Mouse (Mus musculus) intestine, embryonic 15.5 days (tissue): ENCODE results near the gene Nav2. TPM values are rescaled to one million over a fixed set of nuclear protein-coding genes. Genes with fewer than 3 reads are reported as not detected.

Source experiments
- ATAC-seq: fragments of 200-750 bp; cut with Nextera tagmentation; 2 replicates; pipeline ENCODE4 v1.8.0; 2017; ENCODE audit warnings: moderate TSS enrichment, moderate library complexity
- H3K27ac ChIP-seq: fragments of 300-500 bp; sonication (generic); 2 replicates; pipeline ENCODE4 v1.5.1; 2015; ENCODE audit warnings: mild to moderate bottlenecking, inconsistent platforms
- H3K27me3 ChIP-seq: fragments of 300-500 bp; sonication (generic); replicated peaks from 2 replicates; pipeline ENCODE4 v1.6.1; 2015; ENCODE audit warnings: inconsistent platforms
- H3K36me3 ChIP-seq: fragments of 300-500 bp; sonication (generic); 2 replicates; pipeline ENCODE4 v1.6.1; 2015; ENCODE audit warnings: inconsistent platforms
- H3K4me1 ChIP-seq: fragments of 300-500 bp; sonication (generic); replicated peaks from 2 replicates; pipeline ENCODE4 v1.6.1; 2015; ENCODE audit warnings: inconsistent platforms
- H3K4me2 ChIP-seq: fragments of 300-500 bp; sonication (generic); replicated peaks from 2 replicates; pipeline ENCODE4 v1.6.1; 2015; ENCODE audit warnings: mild to moderate bottlenecking, inconsistent platforms
- H3K4me3 ChIP-seq: fragments of 300-500 bp; sonication (generic); replicated peaks from 2 replicates; pipeline ENCODE4 v1.5.1; 2015; ENCODE audit warnings: inconsistent platforms
- H3K9ac ChIP-seq: fragments of 300-500 bp; sonication (generic); 2 replicates; pipeline ENCODE4 v1.6.1; 2015; ENCODE audit warnings: inconsistent platforms
- H3K9me3 ChIP-seq: fragments of 300-500 bp; sonication (generic); 2 replicates; pipeline ENCODE4 v1.6.1; 2016; ENCODE audit warnings: inconsistent platforms
- WGBS: fragments of 180-500 bp; shearing (Covaris S2); methylation state at CpG from one replicate; pipeline ENCODE4 v1.1.7; 2015; 5-methylcytosine and 5-hydroxymethylcytosine counted together
- polyA plus RNA-seq: library from polyadenylated mRNA; unstranded; fragments of >200 nt; fragmentation: Nextera tagmentation; extraction: Ambion mirVana; gene quantifications from 2 replicates; pipeline ENCODE4 v1.2.1, GENCODE M21; 2015

Gene Nav2
- polyA plus RNA-seq, 1 experiment from 2014 or later, result 17.7 TPM

- ATAC-seq, result no peak
- no peak overlapping the region for H3K4me3 ChIP-seq
- 2% methylated on average over 35 of the region's 35 CpGs for WGBS
- H3K4me1 ChIP-seq, result peaks cover 14% of the 10 kb centered on the region
- H3K4me2 ChIP-seq, result no peak overlapping the region
- H3K27ac ChIP-seq, result no peak overlapping the region
- no peaks in the 10 kb centered on the region for H3K9me3 ChIP-seq
- no peaks in the 10 kb centered on the region for H3K36me3 ChIP-seq
- H3K9ac ChIP-seq, result no peak overlapping the region
- peaks cover 84% of the 10 kb centered on the region for H3K27me3 ChIP-seq
These were observed 726.6 kb downstream of the Nav2 start for GRCm38 (mm10) chr7:49635074-49635621.

- 2% methylated on average over 22 of the region's 22 CpGs for WGBS
- H3K27me3 ChIP-seq, result peaks cover 85% of the 10 kb centered on the region
- H3K4me3 ChIP-seq, result no peak overlapping the region
- H3K27ac ChIP-seq, result no peak overlapping the region
- ATAC-seq, result no peak
- H3K4me2 ChIP-seq, result no peak overlapping the region
- no peaks in the 10 kb centered on the region for H3K36me3 ChIP-seq
- H3K4me1 ChIP-seq, result peaks cover 14% of the 10 kb centered on the region
- H3K9ac ChIP-seq, result no peak overlapping the region
- H3K9me3 ChIP-seq, result no peaks in the 10 kb centered on the region
These were observed 727.5 kb downstream of the Nav2 start for GRCm38 (mm10) chr7:49635971-49636370.

GRCm38 (mm10) chr7:49636491-49637115, 728.1 kb downstream of the Nav2 start, which contains the start of gene Dbx1:
Gene Dbx1 (minus strand): TSS chr7:49636849.
- H3K4me3 ChIP-seq, result no peak within 1 kb of the TSS
- no peak within 1 kb of the TSS for H3K4me2 ChIP-seq
- H3K4me1 ChIP-seq, result peaks cover 14% of the 10 kb centered on the region
- no peak within 1 kb of the TSS for H3K9ac ChIP-seq
- no peak for ATAC-seq
- H3K9me3 ChIP-seq, result no peaks in the 10 kb centered on the region
- H3K27ac ChIP-seq, result no peak within 1 kb of the TSS
- 1% methylated on average over 33 of the region's 33 CpGs for WGBS
- H3K36me3 ChIP-seq, result no peaks in the 10 kb centered on the region
- peaks cover 82% of the 10 kb centered on the region for H3K27me3 ChIP-seq

GRCm38 (mm10) chr7:49637281-49637680, 728.8 kb downstream of the Nav2 start:
- no peak for ATAC-seq
- no peak overlapping the region for H3K4me3 ChIP-seq

GRCm38 (mm10) chr7:49637851-49638663, 729.5 kb downstream of the Nav2 start:
- peaks cover 69% of the 10 kb centered on the region for H3K27me3 ChIP-seq
- peaks cover 14% of the 10 kb centered on the region for H3K4me1 ChIP-seq
- no peaks in the 10 kb centered on the region for H3K9me3 ChIP-seq
- no peak for ATAC-seq
- H3K9ac ChIP-seq, result no peak overlapping the region
- no peaks in the 10 kb centered on the region for H3K36me3 ChIP-seq
- WGBS, result 1% methylated on average over 21 of the region's 21 CpGs
- no peak overlapping the region for H3K27ac ChIP-seq
- H3K4me3 ChIP-seq, result no peak overlapping the region
- no peak overlapping the region for H3K4me2 ChIP-seq

More at GRCm38 (mm10) chr7:49637281-49637680, 728.8 kb downstream of the Nav2 start:
- Histone ChIP-seq H3K27me3 (peaks cover 75% of the 10 kb centered on the region), H3K27ac (no peak overlapping the region), H3K9me3 (no peaks in the 10 kb centered on the region), H3K4me1 (peaks cover 14% of the 10 kb centered on the region), H3K4me2 (no peak overlapping the region), H3K9ac (no peak overlapping the region), H3K36me3 (no peaks in the 10 kb centered on the region)
- 2% methylated on average over 9 of the region's 9 CpGs for WGBS

GRCm38 (mm10) chr7:49638941-49639776, 730.6 kb downstream of the Nav2 start:
- peak overlapping the region; percentile 34 for H3K4me2 ChIP-seq
- H3K27ac ChIP-seq, result no peak overlapping the region
- H3K9me3 ChIP-seq, result no peaks in the 10 kb centered on the region
- peak overlapping the region; percentile 5; the same call in 1 of the 2 replicates for H3K4me3 ChIP-seq
- 3% methylated on average over 35 of the region's 35 CpGs for WGBS
- no peak overlapping the region for H3K9ac ChIP-seq
- H3K27me3 ChIP-seq, result peaks cover 60% of the 10 kb centered on the region
- peaks cover 5% of the 10 kb centered on the region; the same call in 1 of the 2 replicates for H3K4me1 ChIP-seq
- ATAC-seq, result no peak
- H3K36me3 ChIP-seq, result no peaks in the 10 kb centered on the region

GRCm38 (mm10) chr7:49639864-49640708, 731.6 kb downstream of the Nav2 start:
- H3K4me2 ChIP-seq, result no peak overlapping the region
- 0 out of 2 replicates have a peak, but pooled peaks cover 3% of the 10 kb centered on the region for H3K4me1 ChIP-seq
- no peaks in the 10 kb centered on the region for H3K9me3 ChIP-seq
- no peak overlapping the region for H3K4me3 ChIP-seq
- no peaks in the 10 kb centered on the region for H3K36me3 ChIP-seq
- H3K27me3 ChIP-seq, result peaks cover 55% of the 10 kb centered on the region
- no peak for ATAC-seq
- 20% methylated on average over 18 of the region's 18 CpGs for WGBS
- H3K9ac ChIP-seq, result no peak overlapping the region
- no peak overlapping the region for H3K27ac ChIP-seq

GRCm38 (mm10) chr7:49640709-49641305, 732.3 kb downstream of the Nav2 start:
- ATAC-seq, result no peak
- Histone ChIP-seq H3K27me3 (peaks cover 48% of the 10 kb centered on the region), H3K9me3 (no peaks in the 10 kb centered on the region), H3K9ac (no peak overlapping the region), H3K27ac (no peak overlapping the region), H3K4me3 (no peak overlapping the region), H3K4me1 (0 out of 2 replicates have a peak, but pooled peaks cover 3% of the 10 kb centered on the region), H3K36me3 (no peaks in the 10 kb centered on the region), H3K4me2 (no peak overlapping the region)
- whole genome bisulfite sequencing, result 30% methylated on average over 3 of the region's 3 CpGs

Other genes with a start within 250 kb of the Nav2 start
- gene Zdhhc13, start 119.7 kb upstream of the Nav2 start, polyA plus RNA-seq, result 39.5 and 41.5 TPM in 2 replicates
- 0.53 and 0.94 TPM in 2 replicates for gene Csrp3, start 60.7 kb upstream of the Nav2 start, polyA plus RNA-seq
- 22.3 and 23.5 TPM in 2 replicates for gene E2f8, start 27.1 kb upstream of the Nav2 start, polyA plus RNA-seq